Mouse (Mus musculus): ENCODE results near the gene Dnah7a.
"Not testable (repeated sequence)": the region's sequence is repeated elsewhere in the genome, so short reads cannot be mapped to it uniquely, and the experiment has no call there.

The Dnah7a gene

DNA sequence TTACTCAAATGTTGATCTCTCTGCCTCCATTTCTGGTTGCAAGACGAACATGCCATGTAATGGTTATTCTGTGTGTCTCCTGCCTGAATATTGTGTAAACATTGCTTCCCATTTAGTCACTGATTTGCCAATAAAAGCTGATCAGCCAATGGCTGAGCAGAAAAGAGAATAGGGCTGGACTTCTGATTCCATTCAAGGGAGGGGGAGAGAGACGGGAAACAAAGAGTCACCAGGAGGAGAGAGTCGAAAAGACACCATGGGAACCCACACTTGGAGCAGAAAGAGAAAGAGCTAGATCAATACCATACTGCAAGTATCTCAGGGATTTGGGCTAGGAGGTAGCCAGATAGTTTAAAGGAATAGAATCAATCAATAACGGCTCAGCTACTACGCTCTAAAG is 3.0 kb upstream of the Dnah7a start:
- in situ Hi-C loops (cut with MboI, MseI), result loop anchor here (25.0 kb wide), 1 partner anchor 203 kb away; no protein-coding TSS in a partner anchor

DNA sequence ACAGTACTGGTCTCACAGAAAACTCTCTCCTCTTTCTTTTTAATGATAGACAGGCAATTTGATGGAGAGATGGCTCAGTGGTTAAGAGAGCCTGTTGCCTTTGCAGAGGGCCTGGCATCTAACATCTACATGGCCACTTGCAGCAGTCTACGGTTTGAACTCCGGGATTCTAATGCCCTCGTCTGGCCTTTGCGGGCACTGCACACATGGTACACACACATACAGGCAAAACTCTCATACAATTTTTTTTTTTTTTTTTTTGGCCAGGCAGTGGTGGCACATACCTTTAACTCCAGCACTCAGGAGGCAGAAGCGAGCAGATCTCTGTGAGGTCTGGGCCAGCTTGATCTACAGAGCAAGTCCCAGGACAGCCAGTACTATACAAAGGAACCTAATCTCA is 2.4 kb downstream of the Dnah7a start:
- in situ Hi-C loops (cut with MboI, MseI), result loop anchor here (25.0 kb wide), 1 partner anchor 208 kb away; no protein-coding TSS in a partner anchor

DNA sequence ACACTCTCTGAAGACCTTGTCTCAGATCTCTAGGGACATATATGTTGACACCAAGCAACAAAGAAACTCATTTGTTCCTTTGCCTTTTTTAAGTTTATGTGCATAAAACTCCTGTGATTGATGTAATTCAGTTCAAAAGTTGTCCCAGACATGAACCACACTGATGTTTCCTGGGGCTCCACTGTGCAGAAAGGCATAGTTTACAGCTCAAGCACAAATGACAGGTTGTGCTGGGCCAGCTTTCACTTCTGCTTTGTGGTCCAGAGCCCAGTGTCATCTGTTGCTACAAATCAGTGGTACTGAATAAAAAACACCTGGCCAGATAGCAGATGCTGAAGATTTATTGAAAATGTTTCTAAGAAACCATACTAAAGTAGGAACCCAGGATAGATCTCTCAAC is 42.3 kb downstream of the Dnah7a start:
- in situ Hi-C loops (cut with MboI, MseI), result not testable (repeated sequence)

DNA sequence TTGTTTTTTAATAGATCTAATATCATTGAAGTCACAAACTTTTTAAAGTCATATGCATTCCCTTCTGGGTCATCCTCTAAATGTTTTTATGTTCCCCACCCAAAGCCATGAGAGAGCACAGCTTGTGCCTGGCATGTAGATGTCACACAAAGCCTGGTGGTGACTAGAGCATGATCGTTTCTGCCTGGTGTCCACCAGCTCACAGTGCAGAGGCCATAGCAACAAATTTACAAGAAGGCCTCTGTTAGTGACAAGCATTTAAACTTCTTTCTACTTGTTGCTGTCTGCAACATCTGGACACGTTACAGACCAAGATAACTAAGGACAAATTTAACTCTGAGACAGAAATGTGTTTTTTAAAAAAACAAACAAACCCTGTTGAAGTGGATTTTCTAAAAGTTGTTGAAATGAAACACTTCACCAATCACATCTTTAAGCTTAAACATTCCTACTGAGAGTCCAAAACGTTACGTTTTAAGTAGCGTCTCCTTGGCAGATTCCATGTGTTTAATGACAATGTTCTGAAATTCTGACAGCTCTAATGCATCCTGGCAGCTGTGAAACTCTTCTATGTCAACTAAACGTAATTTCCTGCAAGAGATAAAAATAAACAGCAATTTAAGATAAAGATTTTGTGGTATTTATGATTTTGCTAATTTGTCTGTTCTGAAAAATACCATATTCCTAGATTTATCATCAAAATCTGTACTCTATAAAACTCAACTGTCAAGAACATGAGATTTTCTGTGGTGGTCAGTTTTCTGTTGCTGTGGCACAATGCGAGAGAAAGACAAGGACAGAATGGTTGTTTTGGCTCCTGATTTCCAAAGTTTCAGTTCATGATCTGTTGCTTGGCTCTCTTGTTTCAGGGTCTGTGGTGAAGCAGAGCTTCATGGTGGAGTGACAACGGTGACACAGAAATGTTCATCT is 66.5 kb downstream of the Dnah7a start:
- in situ Hi-C loops (cut with MboI, MseI), result no loop called here

DNA sequence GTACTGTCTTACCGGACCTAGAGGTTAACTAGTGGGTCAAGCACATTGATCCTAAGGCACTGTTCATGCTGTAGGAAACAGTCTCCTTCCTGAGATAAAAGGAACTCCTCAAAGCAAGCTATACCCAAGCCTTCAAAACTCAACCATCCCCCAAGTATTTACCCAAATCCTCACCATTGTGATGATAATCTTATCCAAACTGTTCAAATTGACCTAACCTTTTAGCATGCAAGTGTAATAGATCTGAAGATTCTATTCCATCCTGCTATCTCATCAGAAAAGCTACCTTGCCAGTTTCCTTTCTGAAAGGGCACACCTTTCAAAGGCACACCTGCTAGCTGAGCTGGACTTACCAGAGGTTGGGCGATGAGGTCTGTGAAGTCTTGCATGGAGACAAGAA is 70.9 kb downstream of the Dnah7a start:
- in situ Hi-C loops (cut with MboI, MseI), result not testable (repeated sequence)

DNA sequence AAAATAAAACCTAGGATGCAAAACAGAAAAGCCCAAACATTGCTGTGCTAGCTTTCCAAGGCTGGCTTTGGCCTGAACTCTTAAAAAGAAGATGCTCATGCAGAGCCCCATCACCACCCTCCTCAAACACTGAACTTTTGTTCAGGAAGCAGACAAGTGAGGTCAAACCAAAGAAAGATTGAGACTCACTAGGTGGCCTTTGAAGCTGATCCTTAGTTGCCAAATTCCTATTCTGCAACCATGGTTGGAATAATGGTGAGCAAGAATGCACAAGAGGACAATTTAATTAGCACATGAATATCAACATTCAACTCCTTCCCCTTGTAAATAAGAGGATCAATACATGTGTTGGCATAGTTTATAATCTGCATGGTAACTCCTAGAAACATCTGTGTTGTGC is 74.5 kb downstream of the Dnah7a start:
- in situ Hi-C loops (cut with MboI, MseI), result not testable (repeated sequence)

DNA sequence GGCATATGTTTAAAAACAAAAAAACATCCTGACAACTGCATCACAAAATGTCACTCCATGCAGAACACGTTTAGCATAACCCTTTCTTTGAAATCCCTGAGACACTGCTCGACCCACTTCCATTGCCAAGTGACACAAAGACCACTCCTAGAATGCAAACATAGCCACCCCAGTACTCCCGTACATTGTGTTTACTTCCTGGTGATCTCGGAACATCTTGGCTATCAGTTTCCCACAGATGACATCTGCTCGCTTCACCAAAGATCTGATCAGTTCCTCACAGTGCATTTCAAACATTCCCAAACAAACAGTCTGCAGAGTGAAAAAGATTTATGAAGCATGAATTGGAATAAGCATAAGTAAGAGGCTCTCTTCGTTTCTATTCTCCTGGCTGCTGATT is 76.6 kb downstream of the Dnah7a start:
- in situ Hi-C loops (cut with MboI, MseI), result no loop called here

DNA sequence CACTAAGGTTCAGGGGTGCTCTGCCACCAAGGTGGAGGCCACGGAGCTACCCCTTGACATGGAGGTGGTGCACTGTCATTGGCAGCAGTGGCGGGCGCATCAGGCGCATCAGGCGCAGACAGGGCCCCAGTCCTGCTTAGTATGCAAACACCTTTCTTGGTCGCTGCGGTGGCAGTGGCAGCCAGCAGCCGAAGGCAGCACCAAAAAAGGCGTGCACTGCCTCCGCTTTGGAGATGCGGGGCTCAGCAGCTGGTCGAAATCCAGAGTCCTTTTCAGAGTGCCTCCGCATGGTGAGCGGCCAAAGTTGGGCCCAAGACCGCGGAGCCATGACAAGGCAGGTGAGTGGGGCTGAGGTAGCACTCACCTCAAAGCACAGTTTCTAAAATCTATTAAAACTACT is 93.1 kb downstream of the Dnah7a start:
- in situ Hi-C loops (cut with MboI, MseI), result no loop called here

DNA sequence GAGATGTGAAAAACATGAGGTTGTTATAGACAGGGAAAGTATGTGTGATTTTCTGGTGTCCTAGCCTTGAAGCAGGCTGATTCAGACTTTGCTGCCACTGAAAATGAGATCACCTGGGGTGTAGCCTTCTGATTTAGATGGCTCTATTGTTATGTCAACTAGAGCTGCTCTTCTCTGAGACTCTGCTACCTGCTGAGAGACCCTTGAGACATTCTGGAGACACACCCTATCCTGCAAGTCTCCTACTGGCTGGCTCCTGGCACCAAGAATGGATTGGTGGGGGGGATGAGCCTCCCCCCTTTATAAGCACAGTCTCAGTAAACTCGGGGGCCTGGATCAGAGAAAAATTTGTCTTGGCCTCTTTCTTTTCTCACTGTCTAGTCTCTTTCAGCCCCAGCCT is 125.3 kb downstream of the Dnah7a start:
- in situ Hi-C loops (cut with MboI, MseI), result not testable (repeated sequence)

DNA sequence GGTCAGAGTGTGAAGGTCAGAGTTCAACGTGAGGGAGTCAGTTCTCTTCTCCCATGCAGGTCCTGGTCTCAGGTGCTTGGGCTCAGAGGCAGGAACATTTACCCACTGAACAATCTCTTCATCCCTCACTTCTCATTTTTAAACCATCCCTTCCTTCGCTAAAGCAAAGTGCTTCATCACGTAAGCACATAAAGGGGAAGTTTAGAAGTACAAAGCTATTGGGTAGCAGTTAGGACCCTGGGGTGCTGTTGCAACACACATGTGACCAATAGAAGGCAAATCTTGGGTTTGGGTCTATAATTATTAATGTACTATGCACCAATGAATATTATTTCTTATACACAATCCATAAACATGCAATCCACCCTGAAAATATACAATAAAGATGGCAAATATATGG is 148.7 kb downstream of the Dnah7a start:
- in situ Hi-C loops (cut with MboI, MseI), result not testable (repeated sequence)

DNA sequence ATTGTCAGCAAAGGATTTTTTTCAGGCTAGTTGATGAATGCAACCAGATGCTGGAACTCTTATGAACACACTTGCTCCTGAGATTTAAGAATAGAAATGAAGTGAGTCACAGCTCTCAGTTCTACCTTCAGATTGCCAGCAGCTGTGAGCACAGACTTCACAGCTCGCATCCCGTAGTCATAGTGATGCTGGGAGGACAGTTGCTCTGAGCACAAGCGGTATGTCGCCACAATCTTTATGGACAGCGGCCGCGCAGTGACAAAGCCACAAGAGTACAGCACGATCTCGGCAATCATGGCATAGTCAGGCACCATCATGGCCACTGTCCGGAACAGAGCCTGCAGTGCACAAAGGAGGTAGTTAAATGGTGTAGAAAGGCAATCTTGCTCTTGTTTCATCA is 159.6 kb downstream of the Dnah7a start:
- in situ Hi-C loops (cut with MboI, MseI), result not testable (repeated sequence)

DNA sequence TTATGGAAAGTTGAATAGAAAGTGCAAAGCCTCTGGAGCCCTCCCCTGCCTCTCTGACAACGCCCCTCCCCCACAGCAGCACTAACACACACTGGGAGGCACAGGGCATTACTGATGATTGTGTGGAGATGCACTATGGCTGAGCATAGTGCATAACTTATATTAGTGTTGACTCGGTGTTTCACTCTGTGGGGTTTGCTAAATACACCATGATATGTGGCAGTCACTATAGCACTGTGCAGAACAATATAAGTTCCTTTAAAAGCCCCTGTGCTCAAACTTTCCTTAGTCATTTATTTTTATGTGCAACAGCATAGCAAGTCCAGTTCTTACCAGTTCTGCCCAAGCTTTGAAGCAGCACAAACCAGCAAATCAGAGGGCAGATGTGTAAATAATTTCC is 168.2 kb downstream of the Dnah7a start:
- in situ Hi-C loops (cut with MboI, MseI), result not testable (repeated sequence)

DNA sequence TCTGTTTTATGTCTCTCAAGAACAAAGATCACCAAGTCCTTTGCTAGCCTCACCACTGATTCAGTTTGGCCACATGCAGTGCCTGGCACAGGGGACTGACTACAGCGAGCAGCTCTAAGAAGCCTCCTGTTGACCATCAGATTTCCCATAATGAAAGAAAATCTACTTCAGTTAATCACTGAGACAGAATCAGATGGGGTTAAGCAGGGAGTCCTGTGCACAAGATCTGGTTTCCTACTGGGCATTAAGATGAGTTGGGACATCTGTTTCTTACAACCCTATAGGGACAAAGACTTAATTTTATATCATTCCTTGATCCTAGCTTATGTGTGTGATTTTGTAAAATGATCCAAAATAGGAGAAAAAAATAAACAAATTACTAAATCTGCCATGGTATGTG is 171.8 kb downstream of the Dnah7a start:
- in situ Hi-C loops (cut with MboI, MseI), result not testable (repeated sequence)

DNA sequence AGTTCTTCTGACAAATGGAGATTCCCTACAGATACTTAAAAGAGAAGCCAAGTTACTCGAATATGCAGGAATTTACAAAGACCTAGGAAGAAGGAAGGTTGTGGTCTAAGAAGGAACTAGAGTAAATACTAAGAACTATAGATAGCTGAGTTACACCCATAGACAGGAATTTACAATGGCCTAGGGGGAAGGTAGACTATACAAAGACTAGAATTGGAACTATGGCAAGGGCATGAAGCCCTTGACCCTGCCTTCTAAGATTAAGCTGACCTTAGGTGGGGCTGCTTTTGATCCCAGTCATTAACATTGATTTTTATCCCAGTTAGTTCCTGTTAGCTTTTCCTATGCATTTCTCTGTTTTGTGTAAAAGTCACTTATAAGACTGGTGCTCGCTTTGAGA is 180.6 kb downstream of the Dnah7a start:
- in situ Hi-C loops (cut with MboI, MseI), result not testable (repeated sequence)

DNA sequence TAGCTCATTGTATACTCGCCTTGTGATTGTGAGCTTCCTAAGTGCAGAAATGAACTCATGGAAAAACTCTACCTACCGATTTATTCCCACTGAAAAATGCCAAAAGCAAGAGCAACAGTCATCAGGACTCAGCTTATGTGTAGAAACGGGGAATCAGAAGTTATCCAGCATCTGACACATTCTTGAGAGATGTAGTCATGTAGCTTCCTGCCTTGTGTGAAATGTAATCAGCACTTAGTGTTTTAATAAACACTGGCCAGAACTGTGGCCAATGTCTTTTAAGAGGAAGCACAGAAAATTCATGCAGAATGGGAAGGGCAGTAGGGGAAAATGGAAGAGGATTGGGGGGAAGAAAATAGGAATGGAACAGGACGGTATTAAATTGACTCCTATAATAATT is 232.9 kb downstream of the Dnah7a start:
- in situ Hi-C loops (cut with MboI, MseI), result no loop called here

DNA sequence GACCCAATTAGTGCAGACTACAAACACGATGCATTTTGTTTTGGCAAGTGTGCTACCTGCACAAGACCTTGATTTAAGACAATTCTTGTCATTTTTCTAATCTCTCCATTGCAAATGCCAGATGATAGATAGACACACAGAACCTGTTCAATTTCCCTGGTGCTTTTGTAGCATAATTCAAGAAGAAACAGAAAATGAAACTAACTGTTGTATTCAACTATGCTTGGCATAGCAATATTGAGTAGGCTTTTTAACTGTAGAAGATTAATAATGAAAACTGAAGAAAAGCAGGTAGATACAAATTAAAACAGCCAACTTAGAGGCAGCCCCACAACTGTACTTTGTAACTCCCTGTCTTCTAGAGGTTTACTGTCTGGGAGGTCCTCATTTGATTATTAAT is 234.5 kb downstream of the Dnah7a start:
- in situ Hi-C loops (cut with MboI, MseI), result not testable (repeated sequence)

DNA sequence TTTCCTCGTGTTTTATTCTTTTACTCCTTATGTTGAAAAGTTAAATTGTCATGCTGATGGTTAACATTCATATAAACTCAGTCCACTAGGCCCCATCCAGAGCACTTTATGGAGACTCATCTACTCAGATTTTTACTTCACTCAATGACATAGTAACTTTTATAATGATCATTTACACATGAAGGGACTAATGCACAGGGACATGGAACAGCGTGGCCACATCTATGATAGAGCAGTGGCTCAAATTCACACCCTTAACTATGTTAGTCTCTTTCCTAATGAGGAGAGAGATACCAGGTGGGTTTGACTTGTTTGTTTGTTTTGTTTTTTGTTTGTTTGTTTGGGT is 239.3 kb downstream of the Dnah7a start:
- in situ Hi-C loops (cut with MboI, MseI), result no loop called here

DNA sequence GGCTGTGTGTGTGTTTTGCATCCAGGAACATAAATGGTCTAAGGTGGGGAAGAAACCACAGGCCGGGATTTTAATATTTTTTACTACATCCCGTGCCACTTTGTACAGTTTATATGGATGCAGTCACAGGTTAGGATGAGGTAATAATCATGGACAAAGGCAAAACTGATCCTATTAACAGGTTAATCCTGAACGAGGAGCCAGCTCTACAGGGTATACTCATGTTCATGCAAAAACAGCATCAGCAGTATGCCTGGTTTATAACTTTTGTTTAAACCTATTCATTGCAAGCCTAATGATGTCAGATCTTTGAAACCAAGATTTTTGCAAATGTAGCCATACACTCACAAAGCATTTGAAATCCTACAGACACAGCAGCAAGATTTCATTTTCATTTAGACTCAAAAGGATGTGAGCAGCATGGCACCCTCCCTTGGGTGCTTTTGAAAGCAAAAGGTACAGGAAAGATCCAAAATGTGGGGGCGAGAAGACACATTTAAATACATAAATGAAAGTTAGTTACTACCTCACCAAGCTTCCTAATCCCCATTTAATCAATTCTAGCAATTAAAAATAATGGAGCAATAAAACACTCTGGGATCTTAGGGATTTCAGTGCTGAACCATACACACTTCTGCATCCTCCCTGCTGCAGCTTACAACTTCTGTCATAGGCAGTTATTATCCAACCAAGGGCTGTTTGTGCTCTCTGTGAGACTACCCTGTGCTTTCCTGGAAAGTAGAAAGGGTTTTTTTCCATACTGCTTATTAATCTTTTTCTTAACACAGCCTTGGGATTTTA is 239.9 kb downstream of the Dnah7a start:
- in situ Hi-C loops (cut with MboI, MseI), result not testable (repeated sequence)

DNA sequence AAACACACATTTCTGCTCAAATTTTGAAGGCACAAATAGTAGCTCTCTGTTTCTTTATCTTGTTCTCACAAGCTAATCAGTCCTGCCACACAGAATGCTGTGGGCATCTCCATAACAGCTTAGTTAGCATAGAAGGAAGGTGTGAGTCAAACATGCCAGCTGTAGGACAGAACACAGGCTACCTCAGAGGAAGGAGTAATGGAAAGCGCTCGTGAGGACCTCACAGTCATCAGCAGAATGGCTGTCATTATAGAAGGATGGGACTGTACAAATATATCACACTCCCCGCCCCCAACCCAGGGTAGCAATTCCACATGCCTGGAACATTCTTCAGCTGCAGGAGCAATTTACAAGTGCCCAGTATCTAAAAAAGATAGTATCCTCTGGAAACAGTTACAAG is 267.4 kb downstream of the Dnah7a start:
- in situ Hi-C loops (cut with MboI, MseI), result not testable (repeated sequence)

DNA sequence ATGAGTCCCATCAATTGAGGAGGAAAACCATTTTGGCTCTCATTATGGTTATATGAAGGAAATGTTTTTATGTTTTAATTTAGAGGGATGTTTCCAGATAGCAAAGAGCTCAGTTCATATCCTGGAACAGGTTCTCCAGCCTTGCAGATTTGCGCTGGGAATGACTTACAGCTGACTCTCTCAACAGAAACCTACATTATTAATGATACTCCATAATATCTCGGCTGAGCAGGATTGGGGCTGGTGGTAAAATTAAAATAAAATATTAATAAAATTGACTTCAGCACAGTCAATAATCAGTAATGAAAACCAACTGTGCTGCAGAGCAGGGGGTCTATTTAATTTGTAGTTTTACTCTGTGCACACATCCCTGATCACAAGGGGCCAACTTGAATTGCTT is 274.2 kb downstream of the Dnah7a start:
- in situ Hi-C loops (cut with MboI, MseI), result not testable (repeated sequence)

DNA sequence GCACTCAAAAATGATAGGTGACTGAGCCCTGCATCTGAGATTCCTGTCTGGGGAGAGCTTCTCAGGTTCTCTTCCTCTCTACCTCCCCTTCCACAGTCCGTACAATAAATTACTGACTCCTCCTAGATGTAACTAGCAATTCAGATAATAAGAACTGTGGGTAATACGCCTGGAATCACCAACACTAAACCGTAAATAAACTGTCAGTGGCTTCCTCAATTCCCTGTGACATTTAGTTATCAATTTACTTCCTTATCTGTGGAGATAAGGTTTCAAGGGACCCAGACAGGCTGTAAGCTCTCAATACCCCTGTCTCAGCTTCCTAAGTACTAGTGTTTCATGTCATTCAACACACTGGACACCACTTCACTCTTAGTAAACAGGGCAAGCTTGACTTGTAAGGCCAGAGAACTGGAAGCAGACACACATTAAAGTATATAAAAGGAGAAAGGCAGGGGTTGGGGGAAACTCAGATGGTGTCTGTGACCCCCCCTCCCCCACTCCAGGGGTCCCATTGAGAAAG is 300.7 kb downstream of the Dnah7a start:
- in situ Hi-C loops (cut with MboI, MseI), result no loop called here

DNA sequence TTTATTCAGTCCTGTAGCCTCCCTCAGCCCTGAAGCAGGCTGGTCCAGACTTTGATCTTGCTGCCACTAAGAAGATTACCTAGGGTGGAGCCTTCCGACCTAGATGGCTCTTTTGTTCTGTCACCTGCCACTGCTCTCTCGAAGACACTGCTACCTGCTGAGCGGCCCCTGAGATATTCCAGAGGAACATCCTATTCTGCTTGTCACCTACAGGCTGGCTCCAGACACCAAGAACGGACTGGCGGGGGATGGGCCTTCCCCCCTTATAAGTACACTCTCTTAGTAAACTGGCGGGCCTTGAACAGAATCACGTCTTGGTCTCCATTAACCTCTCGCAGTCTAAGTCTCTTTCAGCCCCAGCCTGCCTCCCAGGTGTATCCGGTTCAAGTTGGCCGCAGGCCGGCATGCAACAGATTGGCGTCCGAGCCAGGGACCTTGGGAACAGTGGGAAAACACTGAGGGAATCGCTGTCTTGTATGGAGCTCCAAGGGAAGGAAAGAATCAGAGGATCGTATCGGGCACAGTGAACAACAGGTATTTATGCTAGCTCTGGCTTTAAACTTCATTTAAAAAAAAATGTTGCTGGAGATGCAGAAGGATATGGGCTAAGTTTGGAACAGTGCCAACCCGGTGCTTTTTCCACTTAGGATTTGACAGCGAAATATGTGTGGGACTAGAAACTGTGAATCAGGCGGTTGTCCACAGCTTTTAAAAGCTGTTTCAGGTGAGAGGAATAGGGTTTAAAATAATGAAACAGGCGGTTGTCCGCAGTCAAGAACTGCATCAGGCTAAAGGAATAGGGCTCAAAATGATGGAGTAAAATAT is 312.4 kb downstream of the Dnah7a start:
- in situ Hi-C loops (cut with MboI, MseI), result not testable (repeated sequence)

All from regulatory T cell (primary cell).